Mouse (Mus musculus) limb, embryonic 11.5 days (tissue): Measurements from ENCODE around the gene 2610001J05Rik. TPM values are rescaled to one million over a fixed set of nuclear protein-coding genes. Genes with fewer than 3 reads are reported as not detected.
A peak's percentile ranks its signal among the peaks of the same experiment; 100 is the strongest.
"Not testable (repeated sequence)": the region's sequence is repeated elsewhere in the genome, so short reads cannot be mapped to it uniquely, and the experiment has no call there.

Source experiments
- ATAC-seq: fragments of 200-750 bp; cut with Nextera tagmentation; 2 replicates; pipeline ENCODE4 v1.8.0; 2017; ENCODE audit warnings: low read depth; ENCODE audit not compliant: insufficient number of reproducible peaks, low FRiP score, low TSS enrichment
- DNase-seq: peaks from one replicate; pipeline ENCODE4 v3.0.0-alpha.2; 2015; ENCODE audit warnings: low spot score
- H3K27ac ChIP-seq: fragments of 300-500 bp; sonication (generic); replicated peaks from 2 replicates; pipeline ENCODE4 v1.5.1; 2014; ENCODE audit warnings: low read depth, mild to moderate bottlenecking, low read length
- H3K27me3 ChIP-seq: fragments of 300-500 bp; sonication (generic); 2 replicates; pipeline ENCODE4 v1.6.1; 2014; ENCODE audit warnings: mild to moderate bottlenecking, low read length, mixed read lengths; ENCODE audit not compliant: control insufficient read depth, insufficient read depth
- H3K36me3 ChIP-seq: fragments of 300-500 bp; sonication (generic); 2 replicates; pipeline ENCODE4 v1.6.1; 2014; ENCODE audit warnings: mild to moderate bottlenecking, low read length, moderate library complexity, mixed read lengths; ENCODE audit not compliant: control insufficient read depth, insufficient read depth
- H3K4me1 ChIP-seq: fragments of 300-500 bp; sonication (generic); 2 replicates; pipeline ENCODE4 v1.6.1; 2014; ENCODE audit warnings: low read length, mixed read lengths; ENCODE audit not compliant: control insufficient read depth, insufficient read depth
- H3K4me2 ChIP-seq: fragments of 300-500 bp; sonication (generic); 2 replicates; pipeline ENCODE4 v1.6.1; 2014; ENCODE audit warnings: low read depth, mild to moderate bottlenecking, moderate library complexity; ENCODE audit not compliant: severe bottlenecking
- H3K4me3 ChIP-seq: fragments of 300-500 bp; sonication (generic); 2 replicates; pipeline ENCODE4 v1.5.1; 2014; ENCODE audit warnings: low read depth, low read length
- H3K9ac ChIP-seq: fragments of 300-500 bp; sonication (generic); 2 replicates; pipeline ENCODE4 v1.6.1; 2014; ENCODE audit warnings: mild to moderate bottlenecking, low read length
- H3K9me3 ChIP-seq: fragments of 300-500 bp; sonication (generic); 2 replicates; pipeline ENCODE4 v1.6.1; 2016; ENCODE audit warnings: low read length; ENCODE audit not compliant: control insufficient read depth
- WGBS: fragments of 180-500 bp; shearing (Covaris S2); extraction: QIAGEN DNeasy Blood & Tissue Kit; methylation state at CpG from one replicate; pipeline ENCODE4 v1.1.7; 2014; 5-methylcytosine and 5-hydroxymethylcytosine counted together
- polyA plus RNA-seq: library from polyadenylated mRNA; unstranded; fragments of >200 nt; fragmentation: Nextera tagmentation; extraction: Ambion mirVana; gene quantifications from 2 replicates; pipeline ENCODE4 v1.2.1, GENCODE M21; 2014

Gene 2610001J05Rik
- polyA plus RNA-seq, 1 experiment from 2014 or later: 70.6 TPM

GRCm38 (mm10) chr6:13870289-13870741, 1.0 kb downstream of the 2610001J05Rik start:
- H3K9me3 ChIP-seq: no peaks in the 10 kb centered on the region

GRCm38 (mm10) chr6:13860596-13860995, 10.7 kb downstream of the 2610001J05Rik start:
- ATAC-seq (no peak), DNase-seq (no peak)
- Histone ChIP-seq H3K36me3 (no peaks in the 10 kb centered on the region), H3K4me1 (no peaks in the 10 kb centered on the region), H3K9me3 (no peaks in the 10 kb centered on the region), H3K27me3 (no peaks in the 10 kb centered on the region), H3K9ac (no peak overlapping the region), H3K4me2 (no peak overlapping the region), H3K27ac (no peak overlapping the region), H3K4me3 (no peak overlapping the region)
- WGBS: 97% methylated on average over 1 of the region's 1 CpGs

More at GRCm38 (mm10) chr6:13870289-13870741, 1.0 kb downstream of the 2610001J05Rik start:
- ATAC-seq (no peak), DNase-seq (peak; percentile 31)
- no peak overlapping the region for H3K9ac ChIP-seq
- 47% methylated on average over 12 of the region's 12 CpGs for WGBS
- H3K4me1 ChIP-seq: 0 out of 2 replicates have a peak, but pooled peaks cover 3% of the 10 kb centered on the region
- peak overlapping the region; percentile 17; the same call in 1 of the 2 replicates for H3K4me3 ChIP-seq
- H3K4me2 ChIP-seq: peak overlapping the region; percentile 36
- H3K36me3 ChIP-seq: no peaks in the 10 kb centered on the region
- no peak overlapping the region for H3K27ac ChIP-seq
- H3K27me3 ChIP-seq: no peaks in the 10 kb centered on the region

GRCm38 (mm10) chr6:13859877-13860585, 11.3 kb downstream of the 2610001J05Rik start:
- Histone ChIP-seq H3K4me1 (no peaks in the 10 kb centered on the region), H3K4me2 (no peak overlapping the region), H3K9ac (no peak overlapping the region), H3K36me3 (no peaks in the 10 kb centered on the region), H3K27me3 (no peaks in the 10 kb centered on the region), H3K4me3 (no peak overlapping the region), H3K9me3 (no peaks in the 10 kb centered on the region), H3K27ac (no peak overlapping the region)
- ATAC-seq (no peak), DNase-seq (no peak)
- WGBS: 86% methylated on average over 6 of the region's 6 CpGs

- WGBS: 25% methylated on average over 10 of the region's 11 CpGs
- ATAC-seq (no peak), DNase-seq (no peak)
- no peak overlapping the region for H3K4me3 ChIP-seq
- H3K4me1 ChIP-seq: no peaks in the 10 kb centered on the region
- no peaks in the 10 kb centered on the region for H3K36me3 ChIP-seq
- peak overlapping the region; percentile 15; the same call in 1 of the 2 replicates for H3K4me2 ChIP-seq
- no peaks in the 10 kb centered on the region for H3K9me3 ChIP-seq
- H3K27ac ChIP-seq: no peak overlapping the region
- H3K9ac ChIP-seq: no peak overlapping the region
- no peaks in the 10 kb centered on the region for H3K27me3 ChIP-seq
Measured at GRCm38 (mm10) chr6:13854230-13854629, 17.1 kb downstream of the 2610001J05Rik start.

- H3K4me3 ChIP-seq: no peak overlapping the region
- H3K27me3 ChIP-seq: no peaks in the 10 kb centered on the region
- H3K27ac ChIP-seq: no peak overlapping the region
- no peaks in the 10 kb centered on the region for H3K36me3 ChIP-seq
- ATAC-seq (no peak), DNase-seq (no peak)
- no peaks in the 10 kb centered on the region for H3K9me3 ChIP-seq
- no peak overlapping the region for H3K4me2 ChIP-seq
- WGBS: 76% methylated on average over 4 of the region's 4 CpGs
- H3K4me1 ChIP-seq: no peaks in the 10 kb centered on the region
- H3K9ac ChIP-seq: no peak overlapping the region
Measured at GRCm38 (mm10) chr6:13853244-13853643, 18.1 kb downstream of the 2610001J05Rik start.

GRCm38 (mm10) chr6:13846031-13846430, 25.3 kb downstream of the 2610001J05Rik start:
- not testable (repeated sequence) for H3K27me3 ChIP-seq, H3K27ac ChIP-seq, H3K4me2 ChIP-seq, H3K4me3 ChIP-seq, H3K4me1 ChIP-seq, H3K9me3 ChIP-seq, DNase-seq, ATAC-seq, H3K36me3 ChIP-seq, H3K9ac ChIP-seq
- WGBS: 97% methylated on average over 1 of the region's 1 CpGs

GRCm38 (mm10) chr6:13839345-13840054, 31.8 kb downstream of the 2610001J05Rik start, which contains the start of gene Gpr85:
Gene Gpr85 (minus strand): TSS chr6:13839942.
- Histone ChIP-seq H3K27me3 (no peaks in the 10 kb centered on the region), H3K4me3 (peak within 1 kb of the TSS; percentile 57), H3K27ac (no peak within 1 kb of the TSS), H3K36me3 (no peaks in the 10 kb centered on the region), H3K4me1 (no peaks in the 10 kb centered on the region), H3K9me3 (no peaks in the 10 kb centered on the region), H3K4me2 (peak within 1 kb of the TSS; percentile 90), H3K9ac (peak within 1 kb of the TSS; percentile 82)
- 46% methylated on average over 18 of the region's 18 CpGs for WGBS
- peak; percentile 31 for DNase-seq
- ATAC-seq: no peak

GRCm38 (mm10) chr6:13838677-13839344, 32.5 kb downstream of the 2610001J05Rik start:
- Histone ChIP-seq H3K4me3 (peak overlapping the region; percentile 57), H3K27ac (no peak overlapping the region), H3K4me2 (peak overlapping the region; percentile 90), H3K36me3 (no peaks in the 10 kb centered on the region), H3K27me3 (no peaks in the 10 kb centered on the region), H3K4me1 (no peaks in the 10 kb centered on the region), H3K9me3 (no peaks in the 10 kb centered on the region), H3K9ac (peak overlapping the region; percentile 82)
- DNase-seq (peak; percentile 81), ATAC-seq (peak; percentile 89)
- WGBS: under 1% methylated on average over 41 of the region's 41 CpGs
